Mouse (Mus musculus) bone marrow macrophage, adult 2 months (primary cell): ENCODE measurements around the gene Teddm2.

Experiments used
- CTCF ChIP-seq: IDR thresholded peaks from 2 replicates; pipeline ENCODE4 v1.5.1; 2012; ENCODE audit warnings: low read depth, mild to moderate bottlenecking, low read length, moderate library complexity
- POLR2A ChIP-seq: IDR thresholded peaks from 2 replicates; pipeline ENCODE4 v1.6.1; 2012; ENCODE audit warnings: mild to moderate bottlenecking, low read depth, low read length, borderline replicate concordance

DNA sequence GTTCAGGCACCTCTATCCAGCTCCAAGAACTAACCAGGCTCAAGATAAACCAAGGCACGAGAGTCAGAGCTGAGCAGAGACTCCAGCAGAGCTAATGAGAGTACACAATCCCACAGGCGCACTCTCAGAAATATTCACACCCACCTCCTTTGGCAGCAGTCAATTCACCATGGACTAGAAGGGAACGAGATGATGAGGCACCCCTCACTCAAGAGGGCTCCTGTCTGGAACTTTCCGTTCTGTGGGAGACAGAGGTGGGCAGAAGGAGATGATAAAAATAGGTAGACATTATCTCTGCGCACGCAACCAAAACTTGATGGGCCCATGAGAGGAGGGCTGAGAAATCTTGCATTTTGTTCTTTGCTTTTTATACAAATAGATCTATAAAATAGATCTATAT is 26.0 kb downstream of the Teddm2 start, which contains the start of gene Teddm1b:
- TF ChIP-seq CTCF (no peak), POLR2A (no peak)
